Mouse (Mus musculus) layer of hippocampus, postnatal 10 days (tissue): ENCODE measurements around the gene Galnt4. TPM values are rescaled to one million over a fixed set of nuclear protein-coding genes. Genes with fewer than 3 reads are reported as not detected.

Source experiments
- DNase-seq, 2 experiments: peaks; one replicate each; pipeline ENCODE4 v3.0.0; 2021; ENCODE audit warnings: low spot score in 2 of 2
- total RNA-seq, 2 experiments: library from RNA; stranded (reverse); gene quantifications; 2 replicates each; pipeline ENCODE4 v1.2.3; 2021

Galnt4 gene
- total RNA-seq, 2 experiments from 2014 or later = 5.2 to 5.5 TPM

GRCm38 (mm10) chr10:99114295-99114694 is 6.3 kb downstream of the Galnt4 start:
- DNase-seq = no peak

GRCm38 (mm10) chr10:99115471-99116236 is 7.7 kb downstream of the Galnt4 start:
- DNase-seq = no peak

GRCm38 (mm10) chr10:99116237-99116632 is 8.3 kb downstream of the Galnt4 start:
- DNase-seq = no peak

- DNase-seq = no peak
Measured at GRCm38 (mm10) chr10:99116650-99117615, 9.0 kb downstream of the Galnt4 start.

GRCm38 (mm10) chr10:99117876-99118275 is 9.9 kb downstream of the Galnt4 start:
- no peak for DNase-seq

- DNase-seq = no peak
Measured at GRCm38 (mm10) chr10:99118697-99119096, 10.7 kb downstream of the Galnt4 start.

GRCm38 (mm10) chr10:99119471-99119870 is 11.5 kb downstream of the Galnt4 start:
- DNase-seq = no peak

- DNase-seq = no peak
Measured at GRCm38 (mm10) chr10:99126225-99126624, 18.3 kb downstream of the Galnt4 start, which contains the start of gene Phxr2. Phxr2 (minus strand) TSS chr10:99126325.

- no peak for DNase-seq
Measured at GRCm38 (mm10) chr10:99126954-99127353, 19.0 kb downstream of the Galnt4 start.

- no peak for DNase-seq
Measured at GRCm38 (mm10) chr10:99127691-99128261, 19.8 kb downstream of the Galnt4 start.

GRCm38 (mm10) chr10:99130611-99131010 is 22.7 kb downstream of the Galnt4 start:
- peak in 1 of 2 experiments; percentile 22 for DNase-seq

- peak in 1 of 2 experiments; percentile 12 for DNase-seq
Measured at GRCm38 (mm10) chr10:99131298-99131697, 23.3 kb downstream of the Galnt4 start.

- DNase-seq = peak; percentile 29 to 32
Measured at GRCm38 (mm10) chr10:99132189-99132588, 24.2 kb downstream of the Galnt4 start.

GRCm38 (mm10) chr10:99132595-99133272 is 24.8 kb downstream of the Galnt4 start:
- DNase-seq = no peak

GRCm38 (mm10) chr10:99133321-99133875 is 25.4 kb downstream of the Galnt4 start:
- no peak for DNase-seq

GRCm38 (mm10) chr10:99136337-99136736 is 28.4 kb downstream of the Galnt4 start:
- no peak for DNase-seq

- no peak for DNase-seq
Measured at GRCm38 (mm10) chr10:99145611-99146010, 37.7 kb downstream of the Galnt4 start.

GRCm38 (mm10) chr10:99146596-99146995 is 38.6 kb downstream of the Galnt4 start:
- DNase-seq = no peak

GRCm38 (mm10) chr10:99150016-99150415 is 42.1 kb downstream of the Galnt4 start:
- DNase-seq = no peak

- DNase-seq = no peak
Measured at GRCm38 (mm10) chr10:99151580-99151979, 43.6 kb downstream of the Galnt4 start.

- no peak for DNase-seq
Measured at GRCm38 (mm10) chr10:99152063-99152462, 44.1 kb downstream of the Galnt4 start.
